Mouse (Mus musculus): ENCODE data around the gene Zdhhc12. TPM values are rescaled to one million over a fixed set of nuclear protein-coding genes. Genes with fewer than 3 reads are reported as not detected.
"Not testable (repeated sequence)": the region's sequence is repeated elsewhere in the genome, so short reads cannot be mapped to it uniquely, and the experiment has no call there.

Gene Zdhhc12
- total RNA-seq, 2 experiments from 2014 or later, result 3.9 to 4.7 TPM

DNA sequence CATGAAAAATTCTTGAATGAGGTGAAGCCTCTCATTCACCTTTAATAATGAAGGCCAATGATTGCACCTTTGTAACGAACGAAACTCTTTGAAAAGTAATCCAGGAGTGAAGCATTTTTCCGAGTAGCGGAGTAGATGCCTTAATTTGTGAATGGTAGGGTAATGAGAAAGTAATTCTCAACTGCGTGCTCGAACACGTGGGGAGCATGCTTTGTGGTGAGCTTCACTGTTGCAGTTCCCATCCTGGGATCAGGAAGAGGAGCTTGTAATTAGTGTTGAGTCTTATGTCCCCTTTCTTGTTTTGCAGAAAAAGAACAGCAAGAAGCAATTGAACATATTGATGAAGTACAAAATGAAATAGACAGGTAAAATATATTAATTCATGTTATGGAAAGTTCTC, 25.5 kb downstream of the Zdhhc12 start:
- intact Hi-C loops (cut with DNase I), result no loop called here
- no peak for DNase-seq (ENCODE audit: low spot score)

DNA sequence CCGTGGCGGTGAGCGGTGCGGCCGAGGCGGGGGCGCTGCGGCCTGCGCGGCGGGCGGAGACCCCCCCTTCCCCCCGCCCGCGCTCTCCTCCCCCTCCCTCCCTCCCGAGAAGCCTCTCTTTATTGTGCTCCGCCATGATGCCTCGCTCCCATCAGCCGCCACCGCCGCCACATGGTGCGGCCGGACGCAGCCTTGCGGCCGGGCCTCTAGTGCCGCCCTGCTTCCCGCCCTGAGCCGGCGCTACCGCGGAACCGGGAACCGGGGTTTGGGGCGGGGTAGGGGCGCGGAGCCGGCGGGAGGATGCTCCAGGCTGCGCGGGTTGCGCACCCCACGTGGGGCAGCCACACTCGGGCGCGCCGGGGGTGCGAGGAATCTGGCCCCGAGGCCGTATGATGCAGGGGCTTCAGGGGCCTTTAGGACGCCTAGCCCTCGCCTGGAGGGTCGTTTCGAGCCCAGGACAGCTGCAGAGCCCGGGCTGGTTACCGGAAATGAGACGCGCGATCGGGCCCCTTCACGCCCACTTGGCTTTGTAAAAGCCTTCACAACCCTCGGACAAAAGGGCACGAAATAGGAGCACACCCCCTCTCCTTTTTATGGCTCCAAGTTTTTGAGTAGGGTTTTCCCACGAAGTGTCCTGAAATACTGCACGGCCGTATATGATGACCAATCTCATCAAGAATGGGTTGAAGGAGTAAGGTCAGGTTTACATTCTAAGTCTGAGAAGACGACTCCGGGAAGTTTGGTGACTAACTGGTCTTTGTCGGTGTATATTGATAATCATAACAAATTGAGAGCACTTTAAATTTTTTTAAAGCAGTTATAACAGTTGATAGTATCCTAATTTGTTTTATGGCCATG, 26.2 kb downstream of the Zdhhc12 start:
- no peak for DNase-seq (ENCODE audit: low spot score)
- intact Hi-C loops (cut with DNase I), result no loop called here

DNA sequence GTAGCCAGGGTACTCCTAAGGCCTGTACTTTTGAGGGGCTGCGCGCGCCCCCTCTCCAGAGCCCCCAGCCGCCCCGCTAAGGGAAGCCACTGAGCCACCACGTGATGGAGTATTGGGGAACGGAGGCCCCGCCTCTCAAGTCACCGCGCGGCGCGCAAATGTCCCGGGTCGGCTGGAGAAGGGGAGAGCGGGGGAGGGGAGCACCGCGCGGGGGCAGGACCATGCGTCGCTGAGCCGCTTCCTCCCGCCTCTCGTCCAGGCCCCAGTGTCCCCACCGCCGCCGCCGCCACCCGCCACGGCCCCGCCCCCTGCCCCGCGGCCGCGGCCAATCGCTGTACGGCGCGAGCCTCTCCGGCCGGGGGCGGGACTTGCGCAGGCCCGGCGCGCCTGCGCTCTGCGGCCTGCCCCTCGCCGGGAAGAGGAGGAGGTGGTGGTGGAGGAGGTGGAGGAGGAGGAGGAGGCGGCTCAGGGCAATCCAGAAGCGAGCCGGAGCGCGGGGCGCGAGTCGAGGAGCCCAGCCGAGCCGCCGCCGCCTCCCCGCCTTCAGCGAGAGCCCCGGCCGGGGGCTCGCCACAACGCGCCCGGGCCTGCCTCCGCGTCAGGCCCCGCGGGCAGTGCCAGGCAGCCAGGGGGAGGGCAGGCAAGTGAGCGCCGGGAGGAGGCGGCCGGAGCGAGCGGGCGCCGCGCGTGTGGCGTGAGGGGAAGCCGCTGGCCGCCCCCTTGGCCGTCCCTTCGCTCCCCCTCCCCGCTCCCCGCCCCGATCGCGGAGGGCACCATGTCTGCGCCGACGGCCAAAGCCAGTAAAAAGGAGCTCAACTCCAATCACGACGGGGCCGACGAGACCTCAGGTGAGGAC, 27.2 kb downstream of the Zdhhc12 start:
- peak; percentile 96 for DNase-seq (ENCODE audit: low spot score)
- intact Hi-C loops (cut with DNase I), result no loop called here

DNA sequence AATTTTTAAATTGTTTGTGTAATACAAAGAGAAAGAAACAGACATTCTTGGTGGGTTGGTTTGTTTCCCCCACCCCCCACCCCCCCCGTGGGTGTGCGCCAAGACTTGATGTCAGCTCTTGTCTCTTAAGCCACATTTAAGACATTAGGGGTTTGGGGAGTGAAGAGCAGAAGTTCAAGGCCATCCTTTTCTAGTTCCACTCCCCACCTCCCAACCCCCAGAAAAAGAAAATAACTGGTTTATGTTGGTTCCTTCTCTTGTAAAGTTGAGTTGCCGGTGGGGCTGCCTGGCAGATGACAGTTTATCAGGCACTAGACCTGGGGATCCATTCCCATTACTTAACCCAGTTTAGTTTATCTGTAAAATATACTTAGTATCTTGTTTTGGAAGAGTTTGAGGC, 29.1 kb downstream of the Zdhhc12 start:
- intact Hi-C loops (cut with DNase I), result no loop called here
- no peak for DNase-seq (ENCODE audit: low spot score)

DNA sequence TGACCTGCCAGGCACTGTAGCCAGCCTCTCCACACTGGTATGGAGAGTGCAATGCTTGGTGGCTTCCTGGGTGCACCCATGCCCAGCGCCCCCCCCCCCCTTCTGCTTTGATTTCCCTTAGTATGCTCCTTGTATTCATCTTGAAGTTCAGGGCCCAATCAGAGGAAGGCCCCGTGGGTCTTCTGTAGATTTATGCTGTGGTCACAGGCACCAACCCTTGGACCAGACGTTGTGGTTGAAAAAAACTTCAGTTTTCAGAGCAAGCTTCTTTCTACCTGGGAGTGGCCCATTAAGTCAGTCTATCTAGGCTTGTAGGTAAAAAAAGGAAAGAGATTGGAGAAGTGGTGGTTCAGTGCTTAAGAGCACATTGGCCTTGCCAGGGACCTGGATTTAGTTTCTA, 29.7 kb downstream of the Zdhhc12 start:
- DNase-seq (ENCODE audit: low spot score), result no peak
- intact Hi-C loops (cut with DNase I), result no loop called here

DNA sequence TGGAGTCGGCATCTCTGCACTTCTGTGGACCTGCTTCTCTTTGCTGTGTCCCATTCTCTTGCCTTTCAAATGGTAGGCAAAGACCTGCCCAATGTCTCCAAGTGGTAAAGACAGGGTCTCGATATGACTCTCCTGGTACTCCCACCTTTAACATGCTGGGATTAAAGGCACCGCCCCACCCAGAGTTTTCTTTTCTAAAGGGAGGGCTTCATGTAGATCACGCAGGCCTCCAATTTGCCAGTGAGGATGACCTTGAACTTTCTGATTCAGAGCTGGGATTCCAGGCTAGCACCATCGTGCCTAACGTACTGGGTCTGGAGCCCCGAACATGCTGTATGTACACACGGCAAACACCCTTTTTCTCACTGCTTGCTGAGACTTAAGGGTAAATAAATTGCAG, 30.2 kb downstream of the Zdhhc12 start:
- intact Hi-C loops (cut with DNase I), result no loop called here
- DNase-seq (ENCODE audit: low spot score), result no peak

DNA sequence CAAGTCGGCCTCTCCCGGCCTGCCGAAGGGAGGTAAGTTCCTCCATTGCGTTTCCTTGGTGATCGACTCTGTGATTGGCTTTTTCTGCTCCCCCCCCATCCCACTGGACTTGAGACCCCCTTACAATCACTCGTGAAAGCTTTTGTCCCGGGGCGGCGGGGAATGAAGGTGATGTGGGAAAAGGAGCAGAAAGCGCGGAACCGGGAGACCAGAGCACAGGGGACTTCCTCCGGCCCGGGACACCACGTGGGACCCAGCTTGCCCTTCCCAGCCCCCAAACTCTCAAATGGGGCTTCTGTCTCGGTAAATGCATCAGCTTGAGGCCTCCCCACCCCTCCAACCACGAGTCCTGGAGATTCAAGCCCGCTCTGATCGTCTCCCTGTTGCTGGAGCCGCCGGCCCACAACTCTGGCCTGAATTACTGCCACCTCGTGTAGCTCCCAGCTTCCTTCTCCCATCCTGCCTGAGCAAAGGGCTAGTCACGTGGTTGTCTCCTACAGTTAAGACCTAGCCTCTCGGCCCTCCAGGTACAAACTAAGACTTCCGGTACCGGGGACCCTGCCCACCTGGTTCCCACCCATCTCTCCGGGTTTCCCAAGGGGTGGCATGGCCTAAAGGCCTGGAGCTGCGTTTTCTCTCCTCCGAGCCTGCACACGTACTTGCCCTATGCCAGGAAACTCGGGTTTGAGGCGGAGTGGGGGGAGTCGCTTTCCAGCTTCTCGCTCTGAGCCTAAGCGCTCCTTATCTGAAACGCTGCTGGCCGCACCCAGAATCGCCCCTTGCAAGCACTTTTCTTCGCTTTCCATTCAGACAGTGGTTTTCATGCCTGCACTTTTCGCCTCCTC, 31.0 kb downstream of the Zdhhc12 start:
- intact Hi-C loops (cut with DNase I), result no loop called here
- DNase-seq (ENCODE audit: low spot score), result peak; percentile 39

DNA sequence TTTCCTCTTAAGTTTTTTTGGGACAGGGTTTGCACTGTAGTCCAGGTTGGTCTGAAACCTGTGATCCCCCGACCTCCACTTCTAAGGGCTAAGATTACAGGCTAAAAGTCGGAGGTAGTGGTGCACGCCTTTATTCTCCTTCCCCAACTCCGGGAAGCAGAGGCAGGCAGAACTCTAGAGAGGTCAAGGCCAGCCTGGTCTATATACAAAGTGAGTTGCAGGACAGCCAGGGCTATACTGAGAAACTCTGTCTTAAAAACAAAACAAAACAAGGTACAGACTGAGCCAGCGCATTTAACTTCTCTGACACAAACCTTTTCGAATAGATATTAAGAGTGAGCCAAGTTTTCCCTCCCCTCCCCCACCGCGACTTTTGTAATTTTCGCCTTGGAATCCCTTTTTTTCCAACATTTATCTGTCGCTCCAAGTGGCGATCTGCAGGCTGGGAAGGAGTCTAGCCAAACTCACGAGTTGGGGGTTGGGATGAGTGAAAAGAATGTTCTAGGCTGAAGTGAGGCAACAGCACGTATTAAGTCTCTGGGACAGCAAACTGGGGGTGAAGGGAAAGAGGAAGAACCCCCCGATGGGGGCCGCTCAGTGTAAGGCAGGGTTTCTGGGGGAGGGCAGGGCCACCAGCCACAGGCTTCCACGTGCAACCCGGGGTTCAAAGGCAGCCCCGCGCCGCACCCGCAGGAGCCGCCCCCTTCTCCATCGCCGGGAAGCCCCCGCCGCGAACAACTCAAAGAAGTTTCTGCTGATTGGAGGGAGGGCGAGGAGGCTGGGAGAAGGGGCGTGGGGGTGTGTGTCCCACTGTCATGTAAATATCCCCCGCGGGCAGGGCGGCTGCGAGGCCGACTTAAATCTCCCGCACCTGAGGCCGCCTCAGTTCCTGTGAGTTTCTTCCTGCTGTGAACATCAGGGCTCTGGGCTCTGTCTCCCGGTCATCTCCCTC, 32.0 kb downstream of the Zdhhc12 start:
- intact Hi-C loops (cut with DNase I), result no loop called here
- no peak for DNase-seq (ENCODE audit: low spot score)

DNA sequence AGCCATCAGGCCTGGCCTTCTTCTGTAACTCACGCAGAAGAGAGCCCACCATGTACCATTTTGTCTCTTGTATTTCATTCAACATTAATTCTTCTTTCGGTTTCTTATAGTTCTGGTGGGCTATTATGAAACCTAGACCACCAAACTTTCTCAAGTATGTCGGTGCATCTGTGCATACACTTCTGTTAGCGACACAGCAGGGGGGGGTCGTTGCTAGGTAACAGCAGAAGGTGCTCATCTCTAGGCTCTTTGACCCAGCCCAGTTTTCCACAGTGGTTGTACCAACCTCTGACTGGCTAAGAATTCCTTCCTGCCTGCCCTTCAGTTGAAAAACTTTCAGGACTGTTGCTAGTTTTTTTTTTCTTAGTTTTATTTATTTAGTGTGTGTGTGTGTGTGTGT, 35.0 kb downstream of the Zdhhc12 start:
- intact Hi-C loops (cut with DNase I), result no loop called here
- no peak for DNase-seq (ENCODE audit: low spot score)

DNA sequence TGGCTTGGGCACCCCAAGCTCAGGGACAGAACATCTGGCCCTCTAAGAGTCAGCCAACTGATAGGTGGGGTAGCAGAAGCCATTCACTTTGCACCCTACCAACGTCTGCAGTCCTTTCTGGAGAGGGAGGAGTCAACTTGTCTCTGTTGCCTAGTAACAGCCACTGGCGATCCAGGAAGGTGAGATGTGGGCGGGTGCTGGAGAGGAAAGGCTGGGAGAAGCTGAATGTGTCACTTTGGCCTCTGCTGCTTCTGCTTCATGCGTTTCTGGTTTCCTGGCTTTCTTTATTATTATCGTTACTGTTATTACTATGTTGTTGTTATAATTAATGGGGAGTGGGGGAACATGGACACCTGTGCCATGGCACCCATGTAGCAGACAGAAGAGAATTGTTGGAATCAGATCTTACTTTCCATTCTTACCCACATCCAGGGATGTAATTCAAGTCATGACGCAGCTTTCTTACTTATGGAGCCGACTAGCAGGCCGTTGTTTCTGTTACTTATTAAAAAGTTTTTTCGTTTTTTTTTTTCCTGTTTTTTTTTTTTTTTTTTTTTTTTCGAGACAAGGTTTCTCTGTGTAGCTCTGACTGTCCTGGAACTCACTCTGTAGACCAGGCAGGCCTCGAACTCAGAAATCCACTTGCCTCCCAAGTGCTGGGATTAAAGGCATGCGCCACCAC, 36.1 kb downstream of the Zdhhc12 start, which contains the start of gene Set:
Gene Set, plus strand, starts transcription at position 156 of the 682 bp plus-strand sequence.
- no peak for DNase-seq (ENCODE audit: low spot score)
- intact Hi-C loops (cut with DNase I), result no loop called here

DNA sequence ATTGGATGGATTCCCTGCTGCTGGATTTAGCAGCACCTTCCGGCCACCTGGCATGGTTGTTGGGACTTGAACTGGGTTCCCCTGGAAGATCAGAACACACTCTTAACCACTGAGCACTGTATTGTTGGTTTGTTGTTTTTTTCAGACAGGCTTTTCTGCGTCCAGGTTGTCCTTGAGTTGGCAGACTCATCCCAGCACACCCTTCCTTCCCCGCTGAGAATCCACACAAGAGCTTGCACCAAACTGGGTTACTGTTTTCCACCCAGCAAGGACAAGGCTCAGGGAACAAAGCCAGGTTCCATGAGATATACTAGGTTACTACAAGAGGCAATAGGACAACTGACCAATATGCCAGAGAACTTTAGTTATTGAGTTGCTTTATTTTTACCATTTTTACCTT, 36.7 kb downstream of the Zdhhc12 start:
- intact Hi-C loops (cut with DNase I), result no loop called here
- DNase-seq (ENCODE audit: low spot score), result no peak

DNA sequence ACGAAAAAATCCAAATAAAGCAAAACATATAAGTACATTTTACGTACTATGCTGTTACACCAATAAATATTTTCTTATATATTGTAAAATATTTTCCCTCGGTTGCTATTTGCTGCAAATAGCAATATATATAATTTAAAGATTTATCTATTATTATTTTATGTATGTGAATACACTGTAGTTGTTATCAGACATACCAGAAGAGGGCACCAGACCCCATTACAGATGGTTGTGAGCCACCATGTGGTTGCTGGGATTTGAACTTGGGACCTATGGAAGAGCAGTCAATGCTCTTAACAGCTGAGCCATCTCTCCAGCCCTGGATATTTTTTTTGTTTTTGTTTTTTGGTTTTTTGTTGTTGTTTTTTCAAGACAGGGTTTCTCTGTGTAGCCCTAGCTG, 38.1 kb downstream of the Zdhhc12 start:
- intact Hi-C loops (cut with DNase I); DNase-seq (ENCODE audit: low spot score): not testable (repeated sequence)

DNA sequence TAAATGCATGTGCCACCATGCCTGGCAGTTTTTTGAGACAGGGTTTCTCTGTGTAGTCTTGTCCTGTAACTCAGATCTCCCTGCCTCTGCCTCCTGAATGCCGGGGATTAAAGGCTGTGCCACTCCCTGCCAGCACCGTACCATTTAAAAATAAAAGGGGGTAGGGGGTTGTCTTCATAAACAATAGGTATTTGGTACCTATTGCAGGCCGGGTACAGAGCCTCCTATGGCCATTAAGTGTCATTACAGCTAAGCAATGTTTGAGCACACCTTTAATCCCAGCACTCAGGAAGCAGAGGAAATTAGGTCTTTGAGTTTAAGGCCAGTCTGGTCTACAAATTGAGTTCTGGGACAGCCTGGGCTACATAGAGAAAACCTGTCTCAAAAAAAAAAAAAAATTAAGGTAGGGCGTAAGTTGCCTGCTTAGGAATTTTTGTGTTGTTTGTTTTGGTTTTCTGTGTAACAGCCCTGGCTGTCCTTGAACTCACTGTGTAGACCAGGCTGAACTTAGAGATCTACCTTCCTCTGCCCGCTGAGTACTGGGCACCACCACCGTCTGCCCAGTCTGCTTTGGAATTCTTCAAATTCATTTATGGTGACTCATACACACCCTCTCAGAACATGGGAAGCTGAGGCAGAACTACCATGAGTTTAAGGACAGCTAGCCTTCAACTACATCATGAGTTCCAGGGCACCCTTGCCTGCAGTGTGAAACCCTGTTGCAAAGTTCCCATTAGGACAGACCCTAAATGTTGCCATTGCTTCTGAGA, 41.3 kb downstream of the Zdhhc12 start:
- no peak for DNase-seq (ENCODE audit: low spot score)
- intact Hi-C loops (cut with DNase I), result no loop called here

DNA sequence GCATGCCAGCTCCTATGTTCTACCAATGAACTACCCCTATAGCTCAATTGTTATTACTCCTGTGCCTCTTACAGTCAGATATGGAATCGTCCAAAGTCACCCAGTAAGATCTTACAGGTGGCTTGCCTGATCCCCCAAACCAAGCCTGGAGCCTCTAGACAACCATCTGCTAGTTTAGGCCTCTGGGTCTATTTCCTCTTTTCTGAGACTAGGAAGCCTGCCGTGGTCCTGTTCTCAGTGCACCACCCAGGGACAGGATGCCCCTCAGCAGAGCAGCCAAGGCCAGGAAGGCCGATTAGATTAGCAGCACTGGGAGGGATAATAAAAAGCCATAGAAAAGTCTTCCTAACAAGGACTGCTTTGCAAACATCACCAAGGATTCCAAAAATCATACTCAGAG, 43.6 kb downstream of the Zdhhc12 start:
- intact Hi-C loops (cut with DNase I), result loop anchor here (10.0 kb wide), 1 partner anchor 115 kb away; no protein-coding TSS in a partner anchor
- DNase-seq (ENCODE audit: low spot score), result no peak

DNA sequence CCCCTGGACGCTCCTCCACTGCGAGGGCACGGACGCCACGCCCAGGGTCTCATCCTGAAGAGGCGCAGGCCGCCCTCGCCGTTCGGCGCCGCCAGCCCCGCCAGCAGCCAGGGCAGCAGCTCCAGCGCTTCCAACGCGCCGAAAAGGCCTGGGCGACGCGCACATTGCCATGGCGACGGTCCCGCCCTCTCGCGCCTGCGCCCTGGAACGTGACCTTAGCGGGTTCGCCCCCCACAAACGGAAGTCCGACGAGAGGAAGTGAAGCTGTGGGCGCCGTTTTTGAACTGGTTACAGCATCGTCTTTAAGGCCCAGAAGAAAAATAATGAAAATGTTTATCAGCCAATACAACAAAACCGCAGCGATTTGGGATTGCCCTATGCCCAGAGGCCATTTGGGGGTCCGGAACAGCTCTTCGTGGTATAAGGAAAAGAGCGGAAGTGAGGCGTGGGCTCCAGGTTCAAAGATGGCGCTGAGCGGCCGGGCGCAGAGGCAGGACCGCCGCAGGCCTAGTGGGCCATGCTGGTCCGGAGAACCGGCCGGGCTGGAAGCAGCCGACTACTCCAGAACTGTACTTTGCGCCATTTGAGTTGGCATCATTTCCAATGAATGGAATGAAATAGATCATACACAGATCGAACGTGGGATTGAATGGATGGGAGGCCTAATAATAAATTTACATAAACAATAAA, 44.6 kb downstream of the Zdhhc12 start, which contains the start of gene Wdr34:
Gene Wdr34, minus strand, starts transcription at position 183 of the 690 bp plus-strand sequence.
- intact Hi-C loops (cut with DNase I), result loop anchor here (10.0 kb wide), 1 partner anchor 116 kb away; no protein-coding TSS in a partner anchor
- DNase-seq (ENCODE audit: low spot score), result peak; percentile 94

DNA sequence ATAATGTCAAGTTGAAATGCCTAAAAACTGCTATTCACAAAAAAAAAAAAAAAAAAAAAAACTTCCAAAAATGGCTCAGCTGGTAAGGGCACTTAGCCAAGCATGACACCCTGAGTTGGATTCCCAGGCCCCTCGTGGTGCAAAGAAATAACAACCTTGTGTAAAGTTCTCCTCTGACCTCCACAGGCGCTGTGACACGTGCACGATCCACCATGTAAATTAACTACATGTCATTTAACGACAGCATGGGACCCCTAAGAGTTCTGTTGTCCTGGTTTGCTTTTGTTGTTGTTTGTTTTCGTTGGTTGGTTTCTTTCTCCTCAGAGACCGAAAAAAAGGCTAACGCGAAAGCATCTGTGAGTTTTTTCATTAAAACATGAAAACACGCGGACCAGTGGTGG, 45.3 kb downstream of the Zdhhc12 start:
- intact Hi-C loops (cut with DNase I), result loop anchor here (10.0 kb wide), 1 partner anchor 117 kb away; no protein-coding TSS in a partner anchor

DNA sequence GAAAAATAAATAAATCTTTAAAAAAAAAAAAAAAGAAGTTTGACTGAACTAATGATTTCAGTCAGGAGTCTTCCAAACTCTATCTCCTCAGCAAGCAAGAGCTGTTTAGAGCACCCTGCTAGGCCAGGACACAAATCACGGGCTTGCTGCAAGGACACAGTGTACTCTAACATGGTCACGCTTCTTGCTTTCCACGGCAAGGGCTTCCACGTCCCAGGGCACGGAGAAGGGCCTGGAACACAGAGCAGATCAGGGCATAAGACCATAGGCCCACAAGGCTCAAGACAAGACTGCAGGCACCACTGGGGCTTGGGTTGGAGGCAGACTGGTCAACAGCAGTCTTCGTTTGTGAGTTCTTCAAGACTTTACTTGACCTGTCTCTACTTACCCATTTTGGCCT, 46.3 kb downstream of the Zdhhc12 start:
- no peak for DNase-seq (ENCODE audit: low spot score)
- intact Hi-C loops (cut with DNase I), result loop anchor here (10.0 kb wide), 1 partner anchor 118 kb away; no protein-coding TSS in a partner anchor

More for the DNA sequence above, 45.3 kb downstream of the Zdhhc12 start:
- DNase-seq (ENCODE audit: low spot score), result no peak

All from heart, postnatal 25 days (tissue).